Mouse (Mus musculus) limb, embryonic 14.5 days (tissue): ENCODE results near the gene Rsg1. TPM values are rescaled to one million over a fixed set of nuclear protein-coding genes. Genes with fewer than 3 reads are reported as not detected.
A peak's percentile ranks its signal among the peaks of the same experiment; 100 is the strongest.

ENCODE experiments used
- ATAC-seq: fragments of 200-750 bp; cut with Nextera tagmentation; 2 replicates; pipeline ENCODE4 v1.8.0; 2017; ENCODE audit warnings: low read depth, moderate number of reproducible peaks, moderate TSS enrichment; ENCODE audit not compliant: low FRiP score
- DNase-seq: peaks from one replicate; pipeline ENCODE4 v3.0.0-alpha.2; 2015; ENCODE audit warnings: low spot score
- H3K27ac ChIP-seq: fragments of 300-500 bp; sonication (generic); replicated peaks from 2 replicates; pipeline ENCODE4 v1.5.1; 2014; ENCODE audit warnings: low read depth, mild to moderate bottlenecking, low read length, moderate library complexity, mixed read lengths
- H3K27me3 ChIP-seq: fragments of 300-500 bp; sonication (generic); 2 replicates; pipeline ENCODE4 v1.6.1; 2014; ENCODE audit warnings: low read length, mixed read lengths; ENCODE audit not compliant: control insufficient read depth, insufficient read depth
- H3K36me3 ChIP-seq: fragments of 300-500 bp; sonication (generic); 2 replicates; pipeline ENCODE4 v1.6.1; 2014; ENCODE audit warnings: mild to moderate bottlenecking, low read length, moderate library complexity, mixed read lengths; ENCODE audit not compliant: control insufficient read depth, insufficient read depth
- H3K4me1 ChIP-seq: fragments of 300-500 bp; sonication (generic); 2 replicates; pipeline ENCODE4 v1.6.1; 2014; ENCODE audit warnings: antibody characterized with exemption, low read length, mixed read lengths; ENCODE audit not compliant: control insufficient read depth, insufficient read depth
- H3K4me2 ChIP-seq: fragments of 300-500 bp; sonication (generic); replicated peaks from 2 replicates; pipeline ENCODE4 v1.6.1; 2014; ENCODE audit warnings: low read depth, mild to moderate bottlenecking, low read length, moderate library complexity; ENCODE audit not compliant: severe bottlenecking
- H3K4me3 ChIP-seq: fragments of 300-500 bp; sonication (generic); replicated peaks from 2 replicates; pipeline ENCODE4 v1.5.1; 2014; ENCODE audit warnings: low read length
- H3K9ac ChIP-seq: fragments of 300-500 bp; sonication (generic); 2 replicates; pipeline ENCODE4 v1.6.1; 2014; ENCODE audit warnings: mild to moderate bottlenecking, low read depth, low read length, moderate library complexity; ENCODE audit not compliant: severe bottlenecking
- H3K9me3 ChIP-seq: fragments of 300-500 bp; sonication (generic); 2 replicates; pipeline ENCODE4 v1.6.1; 2016; ENCODE audit warnings: low read length; ENCODE audit not compliant: control insufficient read depth
- POLR2A ChIP-seq: fragments of 200-500 bp; IDR thresholded peaks from 2 replicates; pipeline ENCODE4 v1.8.0; 2012; ENCODE audit warnings: inconsistent platforms, mild to moderate bottlenecking, moderate library complexity, borderline replicate concordance; ENCODE audit not compliant: insufficient read depth, insufficient read length; ENCODE audit errors: extremely low read depth
- WGBS: fragments of 180-500 bp; shearing (Covaris S2); extraction: QIAGEN DNeasy Blood & Tissue Kit; methylation state at CpG from one replicate; pipeline ENCODE4 v1.1.7; 2014; 5-methylcytosine and 5-hydroxymethylcytosine counted together
- polyA plus RNA-seq, 2 experiments: library from polyadenylated mRNA; depleted of rRNA in 1 of 2; stranded (reverse) in 1 of 2; unstranded in 1 of 2; fragments of >200 nt; fragmentation: Nextera tagmentation in 1 of 2; extraction: Ambion mirVana in 1 of 2; gene quantifications; 2 replicates each; pipeline versions ENCODE4 v1.2.1 to v1.2.3; 2012 to 2014

Rsg1 gene
- polyA plus RNA-seq, 2 experiments, result 3.6 to 5.5 TPM

DNA sequence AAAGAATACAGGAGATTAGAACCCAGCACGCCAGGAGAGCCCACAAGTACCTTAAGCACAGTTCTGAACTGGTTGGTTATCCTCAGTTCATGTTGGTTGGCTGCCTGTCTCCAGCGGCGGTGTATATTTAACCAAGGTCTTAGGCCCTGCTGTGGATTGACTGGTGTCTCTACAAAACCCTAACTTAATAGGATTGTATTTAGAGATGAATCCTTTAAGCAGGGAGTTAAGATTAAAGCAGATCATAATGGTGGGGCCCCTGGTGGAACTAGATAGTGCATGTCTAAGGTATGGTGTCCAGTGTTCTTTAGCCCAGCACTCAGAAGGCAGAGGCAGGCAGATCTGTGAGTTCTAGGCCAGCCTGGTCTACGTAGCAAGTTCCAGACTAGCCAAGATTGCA lies 2.1 kb upstream of the Rsg1 start:
- no peak overlapping the region for H3K9ac ChIP-seq
- DNase-seq (no peak), ATAC-seq (no peak)
- no peak overlapping the region for H3K4me3 ChIP-seq
- H3K4me1 ChIP-seq, result peaks cover 11% of the 10 kb centered on the region; the same call in 1 of the 2 replicates
- H3K4me2 ChIP-seq, result no peak overlapping the region
- H3K36me3 ChIP-seq, result no peaks in the 10 kb centered on the region
- WGBS, result 94% methylated on average over 4 of the region's 4 CpGs
- no peak for TF ChIP-seq POLR2A
- no peaks in the 10 kb centered on the region for H3K9me3 ChIP-seq
- no peak overlapping the region for H3K27ac ChIP-seq
- no peaks in the 10 kb centered on the region for H3K27me3 ChIP-seq

DNA sequence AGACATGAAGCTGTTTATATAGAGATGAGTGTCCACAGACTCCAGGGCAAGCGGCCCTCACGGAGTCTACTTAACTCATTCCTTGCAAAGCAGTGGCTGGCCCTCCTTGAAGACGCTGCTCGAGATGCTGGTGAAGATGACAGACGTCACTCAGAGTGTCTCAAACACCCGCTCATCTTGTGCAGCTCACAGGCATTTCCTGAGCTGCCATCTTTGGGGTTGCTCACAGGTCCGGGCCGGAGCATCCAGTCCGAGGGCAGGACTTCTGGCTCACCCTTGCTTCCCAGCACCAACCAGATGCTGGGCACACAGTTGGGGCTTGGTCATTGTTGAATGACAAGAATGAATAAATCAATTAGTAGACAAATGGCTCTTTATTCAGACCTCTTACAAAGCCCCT lies 864 bp upstream of the Rsg1 start:
- Histone ChIP-seq H3K36me3 (peaks cover 3% of the 10 kb centered on the region; the same call in 1 of the 2 replicates), H3K4me2 (no peak overlapping the region; the same call in 1 of the 2 replicates), H3K27me3 (no peaks in the 10 kb centered on the region), H3K9ac (no peak overlapping the region), H3K4me3 (no peak overlapping the region), H3K4me1 (peaks cover 11% of the 10 kb centered on the region; the same call in 1 of the 2 replicates), H3K9me3 (no peaks in the 10 kb centered on the region), H3K27ac (0 out of 2 replicates have a peak overlapping the region, but pooled peaks have one; percentile 55)
- DNase-seq, result no peak
- 87% methylated on average over 9 of the region's 9 CpGs for WGBS
- no peak for TF ChIP-seq POLR2A
- ATAC-seq, result no peak

- WGBS, result 36% methylated on average over 2 of the region's 2 CpGs
- ATAC-seq, result peak; percentile 8; the same call in 1 of the 2 replicates
- no peak for TF ChIP-seq POLR2A
- Histone ChIP-seq H3K4me1 (peaks cover 11% of the 10 kb centered on the region; the same call in 1 of the 2 replicates), H3K4me3 (peak overlapping the region; percentile 54), H3K4me2 (peak overlapping the region; percentile 95), H3K27me3 (no peaks in the 10 kb centered on the region), H3K36me3 (peaks cover 3% of the 10 kb centered on the region; the same call in 1 of the 2 replicates), H3K9ac (peak overlapping the region; percentile 48), H3K9me3 (no peaks in the 10 kb centered on the region), H3K27ac (peak overlapping the region; percentile 55; the same call in 1 of the 2 replicates)
- DNase-seq, result no peak
Measured at GRCm38 (mm10) chr4:141213342-141213741, 414 bp upstream of the Rsg1 start.

DNA sequence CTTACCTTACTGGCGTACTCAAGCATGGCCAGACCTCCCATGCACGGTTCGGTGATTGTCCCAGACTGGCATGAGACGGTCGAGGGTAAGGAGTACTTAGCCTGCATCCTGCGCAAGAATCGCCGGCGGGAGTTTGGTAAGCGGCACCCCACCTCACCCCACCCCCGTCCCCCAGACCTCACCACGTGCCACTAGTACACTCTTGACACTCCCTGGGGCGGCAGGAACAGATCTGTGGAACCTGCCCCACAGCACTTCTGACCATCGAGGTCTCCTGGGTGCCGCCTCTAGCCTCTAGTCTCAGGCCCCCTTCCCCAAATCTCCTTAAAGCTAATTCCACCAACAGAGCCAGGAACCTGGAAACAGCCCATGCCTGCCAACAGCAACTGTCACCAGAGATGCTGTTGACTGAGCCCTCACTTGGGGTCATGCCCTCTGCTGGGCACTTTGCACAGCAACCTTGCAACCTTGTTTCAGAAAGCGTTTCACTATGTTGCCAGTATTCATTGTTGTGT lies 638 bp downstream of the Rsg1 start:
- ATAC-seq, result peak; percentile 24; the same call in 1 of the 2 replicates

DNA sequence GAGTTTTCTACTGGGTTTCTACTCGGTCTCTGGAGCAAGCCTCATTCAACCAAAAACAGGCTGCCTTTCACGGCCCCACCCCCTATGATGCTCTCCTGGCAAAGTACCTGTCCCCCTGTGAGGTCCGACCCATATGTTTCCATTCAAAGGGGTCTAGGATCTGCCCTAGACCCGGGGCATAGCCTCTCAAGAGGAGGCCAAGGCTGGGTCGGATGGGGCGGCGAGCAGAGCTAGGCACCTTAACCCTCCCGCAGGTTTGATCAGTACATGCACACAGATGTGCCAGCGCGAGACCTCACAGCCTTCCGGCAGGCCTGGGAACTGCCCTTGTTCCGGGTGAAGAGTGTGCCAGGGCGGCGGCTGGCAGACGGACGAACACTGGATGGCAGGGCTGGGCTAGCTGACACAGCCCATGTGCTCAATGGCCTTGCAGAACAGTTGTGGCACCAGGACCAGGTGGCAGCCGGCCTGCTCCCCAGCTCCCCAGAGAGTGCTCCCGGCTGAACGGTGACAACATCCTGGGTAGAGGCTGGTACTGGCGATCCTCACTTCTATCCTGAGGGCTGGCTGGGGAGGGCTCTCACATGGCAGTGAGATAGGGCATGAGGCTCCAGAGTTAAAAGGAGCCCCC lies 5.9 kb downstream of the Rsg1 start:
- WGBS, result 84% methylated on average over 20 of the region's 20 CpGs
- H3K9ac ChIP-seq, result no peak overlapping the region
- H3K27ac ChIP-seq, result no peak overlapping the region
- H3K4me3 ChIP-seq, result no peak overlapping the region
- no peaks in the 10 kb centered on the region for H3K9me3 ChIP-seq
- ATAC-seq, result no peak
- H3K36me3 ChIP-seq, result peaks cover 7% of the 10 kb centered on the region
- no peak for TF ChIP-seq POLR2A
- no peak for DNase-seq
- no peaks in the 10 kb centered on the region for H3K27me3 ChIP-seq
- H3K4me1 ChIP-seq, result no peaks in the 10 kb centered on the region
- no peak overlapping the region for H3K4me2 ChIP-seq

More for the DNA sequence above, 638 bp downstream of the Rsg1 start:
- Histone ChIP-seq H3K27me3 (no peaks in the 10 kb centered on the region), H3K27ac (no peak overlapping the region), H3K9ac (peak overlapping the region; percentile 48), H3K4me3 (peak overlapping the region; percentile 54), H3K4me1 (peaks cover 11% of the 10 kb centered on the region; the same call in 1 of the 2 replicates), H3K4me2 (peak overlapping the region; percentile 95), H3K9me3 (no peaks in the 10 kb centered on the region), H3K36me3 (peaks cover 3% of the 10 kb centered on the region; the same call in 1 of the 2 replicates)
- no peak for TF ChIP-seq POLR2A
- 2% methylated on average over 16 of the region's 16 CpGs for WGBS
- DNase-seq, result peak; percentile 30
